21 mouse cellular contexts compared by ENCODE assay signal in the genomic region with DNA sequence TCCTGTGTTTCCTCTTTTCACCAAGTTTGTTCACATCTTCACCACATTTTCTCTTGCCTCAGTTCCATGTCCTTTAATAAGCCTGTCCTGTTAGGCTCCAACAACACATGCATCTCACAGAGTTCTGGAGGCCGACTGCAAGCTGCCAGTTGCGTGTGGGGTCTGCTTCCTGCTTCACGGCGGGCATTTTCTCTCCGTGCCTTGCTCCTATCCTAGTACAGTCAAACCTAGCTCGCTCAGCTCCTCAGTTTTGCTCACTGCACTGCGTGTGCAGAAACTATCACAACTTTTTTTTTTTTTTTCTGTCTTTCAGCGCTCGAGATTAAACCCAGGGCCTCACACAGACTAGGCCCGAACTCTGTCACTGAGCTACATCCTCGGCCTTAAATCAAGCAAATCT.
"Had no signal": no experiment of that assay in that cellular context is flagged by ENCODE, and none has a peak within 500 bp of the region (broad histone marks: within the 10 kb centered on the region; RNA-seq: fewer than 3 reads in every experiment).

No protein-coding gene starts in this region.

- ATAC-seq: liver, postnatal 0 days; lung, postnatal 0 days; midbrain, embryonic 13.5 days; midbrain, embryonic 15.5 days had no signal

- H3K27me3 ChIP-seq: liver, embryonic 15.5 days; lung, embryonic 15.5 days; midbrain, embryonic 15.5 days; neural tube, embryonic 13.5 days; neural tube, embryonic 15.5 days had no signal

- H3K4me3 ChIP-seq: liver, embryonic 15.5 days; lung, embryonic 15.5 days; midbrain, embryonic 13.5 days; midbrain, embryonic 15.5 days; neural tube, embryonic 13.5 days; neural tube, embryonic 15.5 days had no signal

- H3K36me3 ChIP-seq: liver, embryonic 15.5 days; lung, embryonic 15.5 days; midbrain, embryonic 13.5 days; midbrain, embryonic 15.5 days; neural tube, embryonic 13.5 days; neural tube, embryonic 15.5 days had no signal

- H3K9ac ChIP-seq: liver, embryonic 15.5 days; liver, postnatal 0 days; lung, embryonic 15.5 days; midbrain, embryonic 13.5 days; midbrain, embryonic 15.5 days; neural tube, embryonic 13.5 days; neural tube, embryonic 15.5 days had no signal

- DNase-seq: liver, postnatal 0 days; lung, adult 2 months; lung, postnatal 14 days; lung, postnatal 36 days; retina, postnatal 1 day; right cerebral cortex, adult 18-20 months; right cerebral cortex, postnatal 25 days; right cerebral cortex, postnatal 4 days; spleen, adult 18-20 months; thymus, postnatal 14 days; thymus, postnatal 36 days had no signal

- H3K9me3 ChIP-seq: liver, embryonic 15.5 days; lung, embryonic 15.5 days; megakaryocyte, embryonic 14.5 days; midbrain, embryonic 13.5 days; midbrain, embryonic 15.5 days; neural tube, embryonic 13.5 days; neural tube, embryonic 15.5 days had no signal

- H3K27ac ChIP-seq: liver, embryonic 15.5 days; lung, embryonic 15.5 days; macrophage; midbrain, embryonic 13.5 days; midbrain, embryonic 15.5 days; neural tube, embryonic 13.5 days; neural tube, embryonic 15.5 days had no signal

- H3K4me2 ChIP-seq: liver, embryonic 15.5 days; lung, embryonic 15.5 days; midbrain, embryonic 11.5 days; midbrain, embryonic 13.5 days; midbrain, embryonic 15.5 days; neural tube, embryonic 13.5 days; neural tube, embryonic 15.5 days had no signal
